Mouse (Mus musculus) cerebellum, adult 2 months (tissue): ENCODE results near the gene Pde4dip.

Experiments
- CTCF ChIP-seq: fragments of 200-500 bp; IDR thresholded peaks from 2 replicates; pipeline ENCODE4 v1.5.1; 2011; ENCODE audit warnings: low read depth, mild to moderate bottlenecking, control low read depth, low read length, moderate library complexity, borderline replicate concordance; ENCODE audit not compliant: insufficient read depth
- POLR2A ChIP-seq: fragments of 200-500 bp; IDR thresholded peaks from 2 replicates; pipeline ENCODE4 v1.6.1; 2011; ENCODE audit warnings: low read length, control low read depth, borderline replicate concordance; ENCODE audit not compliant: insufficient read depth

DNA sequence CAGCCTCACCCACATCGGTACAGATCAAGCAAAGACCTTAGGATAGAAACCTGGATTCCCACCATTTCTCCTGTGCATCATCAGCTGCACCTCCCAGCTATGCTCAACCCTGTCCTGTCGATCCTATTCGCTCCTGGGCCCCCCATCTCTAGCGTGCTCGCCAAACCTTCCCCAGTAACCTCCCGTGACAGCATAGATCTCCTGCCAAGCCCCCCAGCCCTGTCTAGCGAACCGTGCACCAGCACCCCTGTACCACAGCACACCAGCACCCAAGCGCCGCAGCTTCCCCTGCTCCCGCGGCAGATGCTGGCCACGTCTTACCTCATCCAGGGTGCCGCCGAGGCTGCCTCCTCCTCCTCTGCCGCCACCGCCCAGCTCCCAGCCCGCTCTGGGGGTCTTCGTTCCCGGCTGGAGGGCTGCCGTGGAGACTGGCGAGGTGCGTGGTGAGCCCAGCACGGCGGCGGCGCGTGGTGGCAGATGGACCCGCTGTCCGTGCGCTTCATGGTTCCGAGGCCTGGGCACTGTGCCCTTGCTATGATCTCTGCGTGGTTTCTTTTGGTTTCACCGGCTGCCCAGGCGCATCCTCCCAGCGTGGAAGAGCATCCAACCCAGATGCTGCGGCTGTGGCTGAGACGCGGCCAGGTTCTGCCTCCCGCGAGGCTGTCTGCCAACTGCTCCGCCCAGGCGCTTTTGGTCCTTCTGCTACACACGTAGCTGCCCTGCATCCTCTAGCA, at the start of gene Pde4dip:
- no peak for TF ChIP-seq CTCF
- TF ChIP-seq POLR2A, result peak; percentile 65; the same call in 1 of the 2 replicates
